Mouse (Mus musculus): ENCODE measurements at regions not wholly inside any gene's neighbourhood (a gene's known extent, or its start where the extent isn't known, plus 50 kb on each side); places are given as distances from the start of the nearest gene placed in this dataset.

GRCm38 (mm10) chr3:148729242-148729680 is 261.1 kb downstream of the Adgrl2 start:
- Histone ChIP-seq H3K27ac (ENCODE audit: insufficient read depth, low read length) (no peak overlapping the region), H3K27me3 (ENCODE audit: control insufficient read depth, insufficient read depth, low read length) (no peaks in the 10 kb centered on the region), H3K4me3 (replicated peaks; ENCODE audit: insufficient read depth, low read depth, low read length) (no peak overlapping the region), H3K4me1 (ENCODE audit: control insufficient read depth, insufficient read depth, low read length) (no peaks in the 10 kb centered on the region)
- DNase-seq: no peak
- WGBS: 31% methylated on average over 7 of the region's 7 CpGs
- no peak for TF ChIP-seq CTCF (IDR thresholded peaks at IDR 0.05; ENCODE audit: borderline replicate concordance, insufficient read depth, low read depth, low read length)
- TF ChIP-seq POLR2A (IDR thresholded peaks at IDR 0.05; ENCODE audit: borderline replicate concordance, insufficient read depth, low read length): no peak

GRCm38 (mm10) chr3:148728513-148729241 is 261.7 kb downstream of the Adgrl2 start:
- TF ChIP-seq POLR2A (IDR thresholded peaks at IDR 0.05; ENCODE audit: borderline replicate concordance, insufficient read depth, low read length) (no peak), CTCF (IDR thresholded peaks at IDR 0.05; ENCODE audit: borderline replicate concordance, insufficient read depth, low read depth, low read length) (no peak)
- no peak for DNase-seq
- 62% methylated on average over 6 of the region's 6 CpGs for WGBS
- no peaks in the 10 kb centered on the region for H3K27me3 ChIP-seq (ENCODE audit: control insufficient read depth, insufficient read depth, low read length)
- no peaks in the 10 kb centered on the region for H3K4me1 ChIP-seq (ENCODE audit: control insufficient read depth, insufficient read depth, low read length)
- no peak overlapping the region for H3K4me3 ChIP-seq (replicated peaks; ENCODE audit: insufficient read depth, low read depth, low read length)
- no peak overlapping the region for H3K27ac ChIP-seq (ENCODE audit: insufficient read depth, low read length)

- Histone ChIP-seq H3K27me3 (ENCODE audit: control insufficient read depth, insufficient read depth, low read length) (no peaks in the 10 kb centered on the region), H3K27ac (ENCODE audit: insufficient read depth, low read length) (no peak overlapping the region), H3K4me3 (replicated peaks; ENCODE audit: insufficient read depth, low read depth, low read length) (no peak overlapping the region), H3K4me1 (ENCODE audit: control insufficient read depth, insufficient read depth, low read length) (no peaks in the 10 kb centered on the region)
- WGBS: 47% methylated on average over 10 of the region's 10 CpGs
- no peak for DNase-seq
- TF ChIP-seq CTCF (IDR thresholded peaks at IDR 0.05; ENCODE audit: borderline replicate concordance, insufficient read depth, low read depth, low read length) (no peak), POLR2A (IDR thresholded peaks at IDR 0.05; ENCODE audit: borderline replicate concordance, insufficient read depth, low read length) (no peak)
Measured at GRCm38 (mm10) chr3:148726596-148727331, 263.6 kb downstream of the Adgrl2 start.

GRCm38 (mm10) chr3:148696555-148696954 is 293.8 kb downstream of the Adgrl2 start:
- Histone ChIP-seq H3K27me3 (ENCODE audit: control insufficient read depth, insufficient read depth, low read length) (no peaks in the 10 kb centered on the region), H3K4me3 (replicated peaks; ENCODE audit: insufficient read depth, low read depth, low read length) (no peak overlapping the region), H3K27ac (ENCODE audit: insufficient read depth, low read length) (no peak overlapping the region), H3K4me1 (ENCODE audit: control insufficient read depth, insufficient read depth, low read length) (no peaks in the 10 kb centered on the region)
- TF ChIP-seq CTCF (IDR thresholded peaks at IDR 0.05; ENCODE audit: borderline replicate concordance, insufficient read depth, low read depth, low read length) (no peak), POLR2A (IDR thresholded peaks at IDR 0.05; ENCODE audit: borderline replicate concordance, insufficient read depth, low read length) (no peak)
- DNase-seq: no peak
- WGBS: 63% methylated on average over 7 of the region's 7 CpGs

- WGBS: 92% methylated on average over 6 of the region's 6 CpGs
Measured at GRCm38 (mm10) chr3:148695453-148695852, 294.9 kb downstream of the Adgrl2 start.

GRCm38 (mm10) chr3:148683181-148683580 is 307.2 kb downstream of the Adgrl2 start:
- H3K4me1 ChIP-seq (ENCODE audit: control insufficient read depth, insufficient read depth, low read length): 0 out of 2 replicates have a peak, but pooled peaks cover 2% of the 10 kb centered on the region
- no peak overlapping the region for H3K27ac ChIP-seq (ENCODE audit: insufficient read depth, low read length)
- DNase-seq: no peak
- H3K4me3 ChIP-seq (replicated peaks; ENCODE audit: insufficient read depth, low read depth, low read length): no peak overlapping the region
- H3K27me3 ChIP-seq (ENCODE audit: control insufficient read depth, insufficient read depth, low read length): no peaks in the 10 kb centered on the region
- TF ChIP-seq POLR2A (IDR thresholded peaks at IDR 0.05; ENCODE audit: borderline replicate concordance, insufficient read depth, low read length): no peak
- no peak for TF ChIP-seq CTCF (IDR thresholded peaks at IDR 0.05; ENCODE audit: borderline replicate concordance, insufficient read depth, low read depth, low read length)

More at GRCm38 (mm10) chr3:148695453-148695852, 294.9 kb downstream of the Adgrl2 start:
- no peaks in the 10 kb centered on the region for H3K4me1 ChIP-seq (ENCODE audit: control insufficient read depth, insufficient read depth, low read length)
- TF ChIP-seq POLR2A (IDR thresholded peaks at IDR 0.05; ENCODE audit: borderline replicate concordance, insufficient read depth, low read length) (no peak), CTCF (IDR thresholded peaks at IDR 0.05; ENCODE audit: borderline replicate concordance, insufficient read depth, low read depth, low read length) (no peak)
- no peaks in the 10 kb centered on the region for H3K27me3 ChIP-seq (ENCODE audit: control insufficient read depth, insufficient read depth, low read length)
- no peak overlapping the region for H3K4me3 ChIP-seq (replicated peaks; ENCODE audit: insufficient read depth, low read depth, low read length)
- DNase-seq: no peak
- H3K27ac ChIP-seq (ENCODE audit: insufficient read depth, low read length): no peak overlapping the region

GRCm38 (mm10) chr3:148682445-148682994 is 307.8 kb downstream of the Adgrl2 start:
- Histone ChIP-seq H3K4me3 (replicated peaks; ENCODE audit: insufficient read depth, low read depth, low read length) (no peak overlapping the region), H3K4me1 (ENCODE audit: control insufficient read depth, insufficient read depth, low read length) (0 out of 2 replicates have a peak, but pooled peaks cover 2% of the 10 kb centered on the region), H3K27me3 (ENCODE audit: control insufficient read depth, insufficient read depth, low read length) (no peaks in the 10 kb centered on the region), H3K27ac (ENCODE audit: insufficient read depth, low read length) (no peak overlapping the region)
- TF ChIP-seq POLR2A (IDR thresholded peaks at IDR 0.05; ENCODE audit: borderline replicate concordance, insufficient read depth, low read length) (no peak), CTCF (IDR thresholded peaks at IDR 0.05; ENCODE audit: borderline replicate concordance, insufficient read depth, low read depth, low read length) (no peak)
- DNase-seq: no peak
- 60% methylated on average over 6 of the region's 6 CpGs for WGBS

All from cerebellum, adult 2 months (tissue).